Mouse (Mus musculus) liver, adult 2 months (tissue): ENCODE measurements at regions not wholly inside any gene's neighbourhood (a gene's known extent, or its start where the extent isn't known, plus 50 kb on each side); places are given as distances from the start of the nearest gene placed in this dataset.

Source experiments
- DNase-seq: peaks from one replicate; pipeline ENCODE4 v3.0.0-alpha.2; 2011; ENCODE audit warnings: low read depth, low spot score; ENCODE audit errors: extremely low read depth
- H3K27ac ChIP-seq: fragments of 200-500 bp; replicated peaks from 2 replicates; pipeline ENCODE4 v1.5.1; 2012; ENCODE audit warnings: low read depth, mild to moderate bottlenecking, control low read depth, inconsistent platforms, low read length; ENCODE audit not compliant: insufficient read depth
- H3K27me3 ChIP-seq: fragments of 200-500 bp; 2 replicates; pipeline ENCODE4 v1.6.1; 2012; ENCODE audit warnings: mild to moderate bottlenecking, moderate library complexity, low read length, inconsistent platforms; ENCODE audit not compliant: control insufficient read depth, insufficient read depth
- H3K36me3 ChIP-seq: fragments of 200-500 bp; 2 replicates; pipeline ENCODE4 v1.6.1; 2012; ENCODE audit warnings: low read length, inconsistent platforms; ENCODE audit not compliant: control insufficient read depth, insufficient read depth
- H3K4me1 ChIP-seq: fragments of 200-500 bp; 2 replicates; pipeline ENCODE4 v1.6.1; 2011; ENCODE audit warnings: low read length; ENCODE audit not compliant: control insufficient read depth, insufficient read depth
- H3K4me3 ChIP-seq: fragments of 200-500 bp; 2 replicates; pipeline ENCODE4 v1.5.1; 2011; ENCODE audit warnings: low read depth, mild to moderate bottlenecking, control low read depth, low read length, moderate library complexity; ENCODE audit not compliant: insufficient read depth
- H3K79me2 ChIP-seq: fragments of 200-500 bp; 2 replicates; pipeline ENCODE4 v1.6.1; 2012; ENCODE audit warnings: inconsistent platforms, mild to moderate bottlenecking, low read length, moderate library complexity; ENCODE audit not compliant: control insufficient read depth, insufficient read depth
- H3K9ac ChIP-seq: fragments of 200-500 bp; 2 replicates; pipeline ENCODE4 v1.6.1; 2012; ENCODE audit warnings: low read depth, mild to moderate bottlenecking, control low read depth, inconsistent platforms, low read length
- CTCF ChIP-seq: fragments of 200-500 bp; IDR thresholded peaks from 2 replicates; pipeline ENCODE4 v1.5.1; 2011; ENCODE audit warnings: low read depth, low read length, control low read depth
- POLR2A ChIP-seq: fragments of 200-500 bp; IDR thresholded peaks from 2 replicates; pipeline ENCODE4 v1.6.1; 2011; ENCODE audit warnings: low read length, control low read depth; ENCODE audit not compliant: insufficient read depth; ENCODE audit errors: extremely low read depth
- WGBS: fragments of 180-500 bp; shearing (Covaris S2); methylation state at CpG from one replicate; pipeline ENCODE4 v1.1.7; 2018; 5-methylcytosine and 5-hydroxymethylcytosine counted together

GRCm38 (mm10) chr11:114226553-114226952 is 159.7 kb upstream of the Sdk2 start:
- Histone ChIP-seq H3K27me3 (no peaks in the 10 kb centered on the region), H3K79me2 (no peaks in the 10 kb centered on the region), H3K36me3 (no peaks in the 10 kb centered on the region), H3K9ac (no peak overlapping the region), H3K27ac (no peak overlapping the region), H3K4me1 (no peaks in the 10 kb centered on the region), H3K4me3 (no peak overlapping the region)
- TF ChIP-seq CTCF (no peak), POLR2A (no peak)
- whole genome bisulfite sequencing = 76% methylated on average over 13 of the region's 13 CpGs
- DNase-seq = no peak

- Histone ChIP-seq H3K36me3 (no peaks in the 10 kb centered on the region), H3K4me1 (no peaks in the 10 kb centered on the region), H3K79me2 (no peaks in the 10 kb centered on the region), H3K27ac (no peak overlapping the region), H3K27me3 (no peaks in the 10 kb centered on the region), H3K9ac (no peak overlapping the region), H3K4me3 (no peak overlapping the region)
- TF ChIP-seq POLR2A (no peak), CTCF (no peak)
- 82% methylated on average over 2 of the region's 2 CpGs for WGBS
- DNase-seq = no peak
Measured at GRCm38 (mm10) chr11:114224706-114225105, 157.9 kb upstream of the Sdk2 start.

- H3K4me3 ChIP-seq = no peak overlapping the region
- no peaks in the 10 kb centered on the region for H3K79me2 ChIP-seq
- no peaks in the 10 kb centered on the region for H3K36me3 ChIP-seq
- no peak overlapping the region for H3K27ac ChIP-seq
- TF ChIP-seq POLR2A = no peak
- no peak for TF ChIP-seq CTCF
- WGBS = 85% methylated on average over 3 of the region's 3 CpGs
- H3K4me1 ChIP-seq = no peaks in the 10 kb centered on the region
- H3K9ac ChIP-seq = no peak overlapping the region
- no peak for DNase-seq
- no peaks in the 10 kb centered on the region for H3K27me3 ChIP-seq
Measured at GRCm38 (mm10) chr11:114223061-114223460, 156.2 kb upstream of the Sdk2 start.

- DNase-seq = no peak
- Histone ChIP-seq H3K4me3 (no peak overlapping the region), H3K36me3 (no peaks in the 10 kb centered on the region), H3K4me1 (no peaks in the 10 kb centered on the region), H3K79me2 (no peaks in the 10 kb centered on the region), H3K27me3 (peaks cover 3% of the 10 kb centered on the region; the same call in 1 of the 2 replicates), H3K27ac (no peak overlapping the region), H3K9ac (no peak overlapping the region)
- TF ChIP-seq CTCF = no peak
- TF ChIP-seq POLR2A = no peak
- WGBS = 78% methylated on average over 2 of the region's 2 CpGs
Measured at GRCm38 (mm10) chr11:114220466-114220865, 153.6 kb upstream of the Sdk2 start.

GRCm38 (mm10) chr11:114218732-114219506 is 152.1 kb upstream of the Sdk2 start:
- Histone ChIP-seq H3K9ac (no peak overlapping the region), H3K36me3 (no peaks in the 10 kb centered on the region), H3K27ac (no peak overlapping the region), H3K79me2 (no peaks in the 10 kb centered on the region), H3K27me3 (peaks cover 3% of the 10 kb centered on the region; the same call in 1 of the 2 replicates), H3K4me1 (no peaks in the 10 kb centered on the region), H3K4me3 (no peak overlapping the region)
- no peak for TF ChIP-seq CTCF
- no peak for TF ChIP-seq POLR2A
- no peak for DNase-seq
- WGBS = 48% methylated on average over 9 of the region's 9 CpGs

GRCm38 (mm10) chr11:114217245-114217757 is 150.5 kb upstream of the Sdk2 start:
- Histone ChIP-seq H3K27ac (no peak overlapping the region), H3K4me1 (no peaks in the 10 kb centered on the region), H3K9ac (no peak overlapping the region), H3K4me3 (no peak overlapping the region), H3K36me3 (no peaks in the 10 kb centered on the region), H3K79me2 (no peaks in the 10 kb centered on the region), H3K27me3 (peaks cover 3% of the 10 kb centered on the region; the same call in 1 of the 2 replicates)
- DNase-seq = no peak
- TF ChIP-seq CTCF = no peak
- TF ChIP-seq POLR2A = no peak
- 8% methylated on average over 15 of the region's 15 CpGs for WGBS
